Mouse (Mus musculus): Measurements from ENCODE around the gene Tmem92. TPM values are rescaled to one million over a fixed set of nuclear protein-coding genes. Genes with fewer than 3 reads are reported as not detected.
"Not testable (repeated sequence)": the region's sequence is repeated elsewhere in the genome, so short reads cannot be mapped to it uniquely, and the experiment has no call there.

The Tmem92 gene
- not detected for total RNA-seq (2022)

- no peak for DNase-seq
Observed at GRCm38 (mm10) chr11:94782603-94783002, at the start of gene Tmem92. Gene Tmem92 (minus strand): TSS chr11:94782703.

- DNase-seq = no peak
Observed at GRCm38 (mm10) chr11:94828966-94829365, 46.5 kb upstream of the Tmem92 start.

GRCm38 (mm10) chr11:94819427-94819826, 36.9 kb upstream of the Tmem92 start:
- not testable (repeated sequence) for DNase-seq

- not testable (repeated sequence) for DNase-seq
Observed at GRCm38 (mm10) chr11:94818946-94819345, 36.4 kb upstream of the Tmem92 start.

GRCm38 (mm10) chr11:94811537-94811936, 29.0 kb upstream of the Tmem92 start:
- DNase-seq = not testable (repeated sequence)

- DNase-seq = no peak
Observed at GRCm38 (mm10) chr11:94791700-94792099, 9.2 kb upstream of the Tmem92 start.

GRCm38 (mm10) chr11:94785247-94785646, 2.7 kb upstream of the Tmem92 start:
- no peak for DNase-seq

- no peak for DNase-seq
Observed at GRCm38 (mm10) chr11:94774887-94775497, 7.5 kb downstream of the Tmem92 start.

- DNase-seq = no peak
Observed at GRCm38 (mm10) chr11:94773851-94774250, 8.7 kb downstream of the Tmem92 start.

GRCm38 (mm10) chr11:94772363-94773055, 10.0 kb downstream of the Tmem92 start:
- DNase-seq = no peak

GRCm38 (mm10) chr11:94767241-94767640, 15.3 kb downstream of the Tmem92 start:
- no peak for DNase-seq

GRCm38 (mm10) chr11:94762775-94763174, 19.7 kb downstream of the Tmem92 start:
- no peak for DNase-seq

GRCm38 (mm10) chr11:94762281-94762680, 20.2 kb downstream of the Tmem92 start:
- DNase-seq = peak; percentile 31

- DNase-seq = no peak
Observed at GRCm38 (mm10) chr11:94760799-94761198, 21.7 kb downstream of the Tmem92 start.

GRCm38 (mm10) chr11:94760364-94760763, 22.1 kb downstream of the Tmem92 start:
- no peak for DNase-seq

GRCm38 (mm10) chr11:94759916-94760315, 22.6 kb downstream of the Tmem92 start:
- DNase-seq = no peak

GRCm38 (mm10) chr11:94752946-94753713, 29.4 kb downstream of the Tmem92 start:
- no peak for DNase-seq

- no peak for DNase-seq
Observed at GRCm38 (mm10) chr11:94741732-94742272, 40.7 kb downstream of the Tmem92 start, which contains the start of gene Cdc34b. Gene Cdc34b (plus strand): TSS chr11:94741782.

GRCm38 (mm10) chr11:94735746-94736145, 46.8 kb downstream of the Tmem92 start:
- no peak for DNase-seq

- peak; percentile 13 for DNase-seq
Observed at GRCm38 (mm10) chr11:94732773-94733172, 49.7 kb downstream of the Tmem92 start.

GRCm38 (mm10) chr11:94731229-94731628, 51.3 kb downstream of the Tmem92 start:
- DNase-seq = no peak

GRCm38 (mm10) chr11:94730261-94730660, 52.2 kb downstream of the Tmem92 start:
- DNase-seq = peak; percentile 23

- DNase-seq = no peak
Observed at GRCm38 (mm10) chr11:94729565-94729964, 52.9 kb downstream of the Tmem92 start.

Measured in adrenal gland, adult 8-10 months (tissue).